In genomic region chr9:114446887-114447286, GRCm38 (mm10) we compare ENCODE assay signal across 28 mouse cellular contexts. TPM values are rescaled to one million over a fixed set of nuclear protein-coding genes. Genes with fewer than 3 reads are reported as not detected.
DNase-seq lines count a peak whose midpoint lies in the region; ATAC-seq lines count a peak whose summit lies in the region.
"Had no signal": no experiment of that assay in that cellular context is flagged by ENCODE, and none has a peak within 500 bp of the region (broad histone marks: within the 10 kb centered on the region; RNA-seq: fewer than 3 reads in every experiment).

No protein-coding gene starts in this region.

- H3K9me3 ChIP-seq in heart, embryonic 11.5 days (replicated peaks; ENCODE audit: control insufficient read depth, low read length) = no peaks in the 10 kb centered on the region
- no peaks in the 10 kb centered on the region for H3K9me3 ChIP-seq in heart, embryonic 16.5 days (replicated peaks; ENCODE audit: control insufficient read depth, low read length)
- H3K9me3 ChIP-seq in heart, embryonic 12.5 days (replicated peaks) = no peaks in the 10 kb centered on the region
- H3K9me3 ChIP-seq: embryonic facial prominence, embryonic 13.5 days; embryonic facial prominence, embryonic 15.5 days; forebrain, embryonic 10.5 days; forebrain, embryonic 12.5 days had no signal

- intact Hi-C loops in heart, postnatal 14 days (cut with DNase I) = no loop called here

- ATAC-seq in heart, embryonic 11.5 days (replicated peaks; ENCODE audit: insufficient number of reproducible peaks, low FRiP score, low TSS enrichment) = peak; percentile 56
- ATAC-seq in heart, embryonic 16.5 days (replicated peaks; ENCODE audit: extremely low read depth, insufficient read depth, low FRiP score) = peak; percentile 58
- no peak for ATAC-seq in heart, embryonic 12.5 days (ENCODE audit: insufficient number of reproducible peaks, low FRiP score)
- ATAC-seq: forebrain, embryonic 14.5 days had no signal

- no peaks in the 10 kb centered on the region for H3K4me1 ChIP-seq in heart, embryonic 11.5 days (ENCODE audit: control insufficient read depth, insufficient read depth, low read length)
- H3K4me1 ChIP-seq in heart, embryonic 16.5 days (ENCODE audit: control insufficient read depth, insufficient read depth, low read length) = peaks cover 4% of the 10 kb centered on the region; the same call in 1 of the 2 replicates
- peaks cover 13% of the 10 kb centered on the region for H3K4me1 ChIP-seq in heart, embryonic 12.5 days (replicated peaks)
- H3K4me1 ChIP-seq: embryonic facial prominence, embryonic 13.5 days; embryonic facial prominence, embryonic 15.5 days; forebrain, embryonic 10.5 days; forebrain, embryonic 12.5 days had no signal

- H3K9ac ChIP-seq in heart, embryonic 11.5 days (ENCODE audit: low read depth, low read length) = no peak overlapping the region
- H3K9ac ChIP-seq in heart, embryonic 16.5 days (ENCODE audit: low read length) = no peak overlapping the region
- H3K9ac ChIP-seq in heart, embryonic 12.5 days = no peak overlapping the region
- H3K9ac ChIP-seq: embryonic facial prominence, embryonic 13.5 days; embryonic facial prominence, embryonic 15.5 days; forebrain, embryonic 12.5 days had no signal

- H3K36me3 ChIP-seq in heart, embryonic 11.5 days (ENCODE audit: control insufficient read depth, insufficient read depth, low read length) = no peaks in the 10 kb centered on the region
- H3K36me3 ChIP-seq in heart, embryonic 16.5 days (ENCODE audit: control insufficient read depth, insufficient read depth) = peaks cover 2% of the 10 kb centered on the region; the same call in 1 of the 2 replicates
- H3K36me3 ChIP-seq in heart, embryonic 12.5 days = peaks cover 20% of the 10 kb centered on the region; the same call in 1 of the 2 replicates
- H3K36me3 ChIP-seq: forebrain, embryonic 12.5 days had no signal

- 0 out of 2 replicates have a peak overlapping the region, but pooled peaks have one; percentile 30 for H3K27ac ChIP-seq in heart, embryonic 11.5 days (ENCODE audit: low read depth, low read length)
- H3K27ac ChIP-seq in heart, embryonic 16.5 days (ENCODE audit: low read length) = no peak overlapping the region
- H3K27ac ChIP-seq in heart, embryonic 12.5 days (ENCODE audit: poor library complexity, severe bottlenecking) = no peak overlapping the region
- H3K27ac ChIP-seq: embryonic facial prominence, embryonic 13.5 days; embryonic facial prominence, embryonic 15.5 days; forebrain, embryonic 10.5 days; forebrain, embryonic 12.5 days had no signal

- DNase-seq in heart, postnatal 14 days = no peak
- DNase-seq in heart, postnatal 4 days = peak; percentile 23
- DNase-seq in heart, adult 18-20 months = no peak
- DNase-seq: adrenal gland, adult 2 months; adrenal gland, postnatal 10 days; adrenal gland, postnatal 25 days; cerebellum, adult 11 months; cerebellum, adult 18-20 months; cerebellum, adult 8-10 months; cerebellum, adult 9-11 months; cerebellum, postnatal 14 days; cerebellum, postnatal 36 days; embryo, embryonic 11 days had no signal

- H3K27me3 ChIP-seq in heart, embryonic 11.5 days (ENCODE audit: control insufficient read depth, insufficient read depth, low read length) = no peaks in the 10 kb centered on the region
- H3K27me3 ChIP-seq in heart, embryonic 16.5 days (ENCODE audit: control insufficient read depth, insufficient read depth, low read length) = no peaks in the 10 kb centered on the region
- no peaks in the 10 kb centered on the region for H3K27me3 ChIP-seq in heart, embryonic 12.5 days (replicated peaks)
- H3K27me3 ChIP-seq: embryonic facial prominence, embryonic 13.5 days; embryonic facial prominence, embryonic 15.5 days; forebrain, embryonic 12.5 days had no signal

- WGBS in heart, embryonic 11.5 days (ENCODE audit: insufficient replicate concordance) = 61% methylated on average over 8 of the region's 8 CpGs
- 58% methylated on average over 8 of the region's 8 CpGs for WGBS in heart, embryonic 16.5 days
- 59% methylated on average over 8 of the region's 8 CpGs for WGBS in heart, embryonic 12.5 days

- H3K4me2 ChIP-seq in heart, embryonic 11.5 days = no peak overlapping the region
- H3K4me2 ChIP-seq in heart, embryonic 16.5 days (ENCODE audit: low read depth, low read length) = no peak overlapping the region
- H3K4me2 ChIP-seq in heart, embryonic 12.5 days = no peak overlapping the region
- H3K4me2 ChIP-seq: embryonic facial prominence, embryonic 13.5 days; embryonic facial prominence, embryonic 15.5 days; forebrain, embryonic 12.5 days had no signal

- H3K4me3 ChIP-seq in heart, embryonic 11.5 days (ENCODE audit: low read depth, low read length) = no peak overlapping the region
- H3K4me3 ChIP-seq in heart, embryonic 16.5 days (ENCODE audit: low read length) = no peak overlapping the region
- H3K4me3 ChIP-seq in heart, embryonic 12.5 days = no peak overlapping the region
- H3K4me3 ChIP-seq: embryonic facial prominence, embryonic 13.5 days; embryonic facial prominence, embryonic 15.5 days; erythroblast, embryonic 14.5 days; forebrain, embryonic 10.5 days; forebrain, embryonic 12.5 days had no signal

RNA-seq across cellular contexts. Expression of gene Tmppe, which starts 46.0 kb away (rescaled TPM):
- 4.3 and 6.3 TPM in 2 replicates for polyA plus RNA-seq in heart, embryonic 11.5 days (2014; fragmentation: Nextera tagmentation; extraction: Ambion mirVana)
- total RNA-seq in heart, postnatal 14 days (2021) = 1 to 10 TPM; 4.5 to 4.8 TPM
- 8.2 and 10.0 TPM in 2 replicates for polyA plus RNA-seq in heart, embryonic 16.5 days (2015; fragmentation: Nextera tagmentation; extraction: Ambion mirVana)
- polyA plus RNA-seq in heart, embryonic 12.5 days (2016; fragmentation: Nextera tagmentation; extraction: Ambion mirVana) = 11.4 and 11.9 TPM in 2 replicates
- total RNA-seq in heart, postnatal 4 days (2021) = 1 to 10 TPM; 5.8 to 6.6 TPM
- total RNA-seq in heart, adult 18-20 months (2021) = 1 to 10 TPM; 3.3 to 3.8 TPM

RNA-seq across cellular contexts. Expression of gene Glb1, which starts 46.0 kb away (rescaled TPM):
- 39.6 and 46.2 TPM in 2 replicates for polyA plus RNA-seq in heart, embryonic 11.5 days (2014; fragmentation: Nextera tagmentation; extraction: Ambion mirVana)
- 10 to 100 TPM; 18.5 to 19.2 TPM for total RNA-seq in heart, postnatal 14 days (2021)
- 41.9 and 42.5 TPM in 2 replicates for polyA plus RNA-seq in heart, embryonic 16.5 days (2015; fragmentation: Nextera tagmentation; extraction: Ambion mirVana)
- polyA plus RNA-seq in heart, embryonic 12.5 days (2016; fragmentation: Nextera tagmentation; extraction: Ambion mirVana) = 46.2 and 47.3 TPM in 2 replicates
- total RNA-seq in heart, postnatal 4 days (2021) = 10 to 100 TPM; 25.0 to 26.0 TPM
- 10 to 100 TPM; 13.9 to 15.1 TPM for total RNA-seq in heart, adult 18-20 months (2021)

RNA-seq across cellular contexts. Expression of gene Crtap, which starts 56.4 kb away (rescaled TPM):
- polyA plus RNA-seq in heart, embryonic 11.5 days (2014; fragmentation: Nextera tagmentation; extraction: Ambion mirVana) = 129 and 138 TPM in 2 replicates
- total RNA-seq in heart, postnatal 14 days (2021) = 10 to 100 TPM; 35.4 to 41.3 TPM
- polyA plus RNA-seq in heart, embryonic 16.5 days (2015; fragmentation: Nextera tagmentation; extraction: Ambion mirVana) = 131 and 138 TPM in 2 replicates
- polyA plus RNA-seq in heart, embryonic 12.5 days (2016; fragmentation: Nextera tagmentation; extraction: Ambion mirVana) = 144 and 150 TPM in 2 replicates
- total RNA-seq in heart, postnatal 4 days (2021) = 10 to 100 TPM; 69.7 to 79.2 TPM
- total RNA-seq in heart, adult 18-20 months (2021) = 10 to 100 TPM; 32.0 to 37.2 TPM

RNA-seq across cellular contexts. Expression of gene Ccr4, which starts 57.8 kb away (rescaled TPM):
- polyA plus RNA-seq in heart, embryonic 11.5 days (2014; fragmentation: Nextera tagmentation; extraction: Ambion mirVana) = not detected in 2 replicates
- under 1 TPM in 1 of 2 experiments, not detected in 1; 0.68 TPM for total RNA-seq in heart, postnatal 14 days (2021)
- 0.35 and 0.87 TPM in 2 replicates for polyA plus RNA-seq in heart, embryonic 16.5 days (2015; fragmentation: Nextera tagmentation; extraction: Ambion mirVana)
- polyA plus RNA-seq in heart, embryonic 12.5 days (2016; fragmentation: Nextera tagmentation; extraction: Ambion mirVana) = not detected in 2 replicates
- not detected for total RNA-seq in heart, postnatal 4 days (2021)
- not detected for total RNA-seq in heart, adult 18-20 months (2021)
- total RNA-seq: adrenal gland, adult 2 months; adrenal gland, postnatal 25 days; adrenal gland, postnatal 4 days; common myeloid progenitor, adult 5-6 weeks; MEL had no signal
- polyA plus RNA-seq: adrenal gland, adult 2 months; brain, embryonic 14.5 days; C2C12; embryonic facial prominence, embryonic 11.5 days; erythroblast, embryonic 14.5 days; forebrain, embryonic 10.5 days; forebrain, embryonic 12.5 days; forebrain, embryonic 14.5 days had no signal
